Mouse (Mus musculus): ENCODE results near the gene Doc2g. TPM values are rescaled to one million over a fixed set of nuclear protein-coding genes. Genes with fewer than 3 reads are reported as not detected.
"Not testable (repeated sequence)": the region's sequence is repeated elsewhere in the genome, so short reads cannot be mapped to it uniquely, and the experiment has no call there.

Gene Doc2g
- polyA plus RNA-seq, 1 experiment from 2014 or later = 2.6 TPM

GRCm38 (mm10) chr19:4033742-4034141 is 30.6 kb downstream of the Doc2g start:
- ATAC-seq (replicated peaks; ENCODE audit: low FRiP score, low read depth) (no peak), DNase-seq (ENCODE audit: low spot score) (no peak)
- Histone ChIP-seq H3K4me1 (replicated peaks; ENCODE audit: insufficient read depth, low read length) (0 out of 2 replicates have a peak, but pooled peaks cover 4% of the 10 kb centered on the region), H3K4me3 (replicated peaks; ENCODE audit: low read depth, low read length) (no peak overlapping the region), H3K36me3 (ENCODE audit: insufficient read depth, low read length) (no peaks in the 10 kb centered on the region), H3K9me3 (replicated peaks; ENCODE audit: low read length) (no peaks in the 10 kb centered on the region), H3K9ac (ENCODE audit: low read depth, low read length) (no peak overlapping the region), H3K4me2 (ENCODE audit: low read length) (no peak overlapping the region), H3K27ac (no peak overlapping the region), H3K27me3 (ENCODE audit: insufficient read depth, low read length) (no peaks in the 10 kb centered on the region)
- 66% methylated on average over 5 of the region's 5 CpGs for WGBS
- TF ChIP-seq CTCF (IDR thresholded peaks at IDR 0.05; ENCODE audit: low read depth) = no peak

GRCm38 (mm10) chr19:4036327-4037045 is 33.4 kb downstream of the Doc2g start:
- H3K4me2 ChIP-seq (ENCODE audit: low read length) = peak overlapping the region; percentile 19; the same call in 1 of the 2 replicates
- TF ChIP-seq CTCF (IDR thresholded peaks at IDR 0.05; ENCODE audit: low read depth) = no peak
- DNase-seq (ENCODE audit: low spot score) (no peak), ATAC-seq (replicated peaks; ENCODE audit: low FRiP score, low read depth) (0 out of 2 replicates have a peak, but pooled peaks have one; percentile 46)
- H3K4me3 ChIP-seq (replicated peaks; ENCODE audit: low read depth, low read length) = no peak overlapping the region
- H3K27me3 ChIP-seq (ENCODE audit: insufficient read depth, low read length) = no peaks in the 10 kb centered on the region
- H3K9me3 ChIP-seq (replicated peaks; ENCODE audit: low read length) = no peaks in the 10 kb centered on the region
- WGBS = 55% methylated on average over 12 of the region's 12 CpGs
- no peak overlapping the region for H3K27ac ChIP-seq
- 0 out of 2 replicates have a peak, but pooled peaks cover 4% of the 10 kb centered on the region for H3K4me1 ChIP-seq (replicated peaks; ENCODE audit: insufficient read depth, low read length)
- no peak overlapping the region for H3K9ac ChIP-seq (ENCODE audit: low read depth, low read length)
- no peaks in the 10 kb centered on the region for H3K36me3 ChIP-seq (ENCODE audit: insufficient read depth, low read length)

- H3K9ac ChIP-seq (ENCODE audit: low read depth, low read length) = peak overlapping the region; percentile 70
- peak overlapping the region; percentile 62 for H3K27ac ChIP-seq
- not testable (repeated sequence) for H3K9me3 ChIP-seq (replicated peaks; ENCODE audit: low read length); H3K27me3 ChIP-seq (ENCODE audit: insufficient read depth, low read length); DNase-seq (ENCODE audit: low spot score); H3K36me3 ChIP-seq (ENCODE audit: insufficient read depth, low read length); H3K4me1 ChIP-seq (replicated peaks; ENCODE audit: insufficient read depth, low read length)
- peak overlapping the region; percentile 47 for H3K4me3 ChIP-seq (replicated peaks; ENCODE audit: low read depth, low read length)
- ATAC-seq (replicated peaks; ENCODE audit: low FRiP score, low read depth) = 0 out of 2 replicates have a peak, but pooled peaks have one; percentile 19
- 16% methylated on average over 7 of the region's 8 CpGs for WGBS
- H3K4me2 ChIP-seq (ENCODE audit: low read length) = peak overlapping the region; percentile 63
Measured at GRCm38 (mm10) chr19:4037154-4037787, 34.2 kb downstream of the Doc2g start.

- H3K27me3 ChIP-seq (ENCODE audit: insufficient read depth, low read length) = no peaks in the 10 kb centered on the region
- WGBS = 0% methylated on average over 26 of the region's 26 CpGs
Measured at GRCm38 (mm10) chr19:4037788-4038232, 34.7 kb downstream of the Doc2g start, which contains the start of gene Gstp1. Gene Gstp1, minus strand, starts transcription at chr19:4037985.

GRCm38 (mm10) chr19:4040941-4041340 is 37.8 kb downstream of the Doc2g start:
- not testable (repeated sequence) for H3K9me3 ChIP-seq (replicated peaks; ENCODE audit: low read length); H3K27me3 ChIP-seq (ENCODE audit: insufficient read depth, low read length); H3K4me3 ChIP-seq (replicated peaks; ENCODE audit: low read depth, low read length); DNase-seq (ENCODE audit: low spot score); ATAC-seq (replicated peaks; ENCODE audit: low FRiP score, low read depth); H3K27ac ChIP-seq; H3K4me2 ChIP-seq (ENCODE audit: low read length); H3K9ac ChIP-seq (ENCODE audit: low read depth, low read length); H3K36me3 ChIP-seq (ENCODE audit: insufficient read depth, low read length); H3K4me1 ChIP-seq (replicated peaks; ENCODE audit: insufficient read depth, low read length)
- WGBS = 78% methylated on average over 5 of the region's 5 CpGs

More at GRCm38 (mm10) chr19:4037788-4038232, 34.7 kb downstream of the Doc2g start, which contains the start of gene Gstp1:
- ATAC-seq (replicated peaks; ENCODE audit: low FRiP score, low read depth) (peak; percentile 58; the same call in 1 of the 2 replicates), DNase-seq (ENCODE audit: low spot score) (peak; percentile 90)
- H3K4me3 ChIP-seq (replicated peaks; ENCODE audit: low read depth, low read length) = peak within 1 kb of the TSS; percentile 47
- 0 out of 2 replicates have a peak, but pooled peaks cover 4% of the 10 kb centered on the region for H3K4me1 ChIP-seq (replicated peaks; ENCODE audit: insufficient read depth, low read length)
- peak; percentile 54 for TF ChIP-seq CTCF (IDR thresholded peaks at IDR 0.05; ENCODE audit: low read depth)
- H3K27ac ChIP-seq = peak within 1 kb of the TSS; percentile 62
- peak within 1 kb of the TSS; percentile 63 for H3K4me2 ChIP-seq (ENCODE audit: low read length)
- H3K9me3 ChIP-seq (replicated peaks; ENCODE audit: low read length) = no peaks in the 10 kb centered on the region
- H3K9ac ChIP-seq (ENCODE audit: low read depth, low read length) = peak within 1 kb of the TSS; percentile 70
- no peaks in the 10 kb centered on the region for H3K36me3 ChIP-seq (ENCODE audit: insufficient read depth, low read length)

GRCm38 (mm10) chr19:4041500-4041899 is 38.4 kb downstream of the Doc2g start:
- DNase-seq (ENCODE audit: low spot score); H3K27me3 ChIP-seq (ENCODE audit: insufficient read depth, low read length); H3K27ac ChIP-seq; H3K9ac ChIP-seq (ENCODE audit: low read depth, low read length); ATAC-seq (replicated peaks; ENCODE audit: low FRiP score, low read depth); H3K36me3 ChIP-seq (ENCODE audit: insufficient read depth, low read length); H3K9me3 ChIP-seq (replicated peaks; ENCODE audit: low read length); H3K4me3 ChIP-seq (replicated peaks; ENCODE audit: low read depth, low read length); H3K4me2 ChIP-seq (ENCODE audit: low read length); H3K4me1 ChIP-seq (replicated peaks; ENCODE audit: insufficient read depth, low read length): not testable (repeated sequence)
- 89% methylated on average over 3 of the region's 4 CpGs for WGBS

Measured in kidney, postnatal 0 days (tissue).